Mouse (Mus musculus) neural tube, embryonic 13.5 days (tissue): ENCODE data around the gene Lrch3. TPM values are rescaled to one million over a fixed set of nuclear protein-coding genes. Genes with fewer than 3 reads are reported as not detected.

Experiments used
- ATAC-seq: fragments of 200-750 bp; cut with Nextera tagmentation; 2 replicates; pipeline ENCODE4 v1.8.0; 2017; ENCODE audit warnings: low read depth, mild to moderate bottlenecking, moderate TSS enrichment, moderate library complexity
- H3K27ac ChIP-seq: fragments of 300-500 bp; sonication (generic); replicated peaks from 2 replicates; pipeline ENCODE4 v1.5.1; 2015; ENCODE audit warnings: moderate library complexity, mild to moderate bottlenecking, inconsistent platforms
- H3K27me3 ChIP-seq: fragments of 300-500 bp; sonication (generic); 2 replicates; pipeline ENCODE4 v1.6.1; 2015; ENCODE audit warnings: mild to moderate bottlenecking, inconsistent platforms
- H3K36me3 ChIP-seq: fragments of 300-500 bp; sonication (generic); 2 replicates; pipeline ENCODE4 v1.6.1; 2015; ENCODE audit warnings: mild to moderate bottlenecking, inconsistent platforms
- H3K4me1 ChIP-seq: fragments of 300-500 bp; sonication (generic); replicated peaks from 2 replicates; pipeline ENCODE4 v1.6.1; 2015; ENCODE audit warnings: inconsistent platforms
- H3K4me2 ChIP-seq: fragments of 300-500 bp; sonication (generic); 2 replicates; pipeline ENCODE4 v1.6.1; 2015; ENCODE audit warnings: inconsistent platforms, mild to moderate bottlenecking, moderate library complexity
- H3K4me3 ChIP-seq: fragments of 300-500 bp; sonication (generic); 2 replicates; pipeline ENCODE4 v1.5.1; 2015; ENCODE audit warnings: mild to moderate bottlenecking, inconsistent platforms
- H3K9ac ChIP-seq: fragments of 300-500 bp; sonication (generic); 2 replicates; pipeline ENCODE4 v1.6.1; 2015; ENCODE audit warnings: moderate library complexity, mild to moderate bottlenecking, inconsistent platforms
- H3K9me3 ChIP-seq: fragments of 300-500 bp; sonication (generic); 2 replicates; pipeline ENCODE4 v1.6.1; 2016; ENCODE audit warnings: inconsistent platforms
- WGBS: fragments of 180-500 bp; shearing (Covaris S2); methylation state at CpG from one replicate; pipeline ENCODE4 v1.1.7; 2015; 5-methylcytosine and 5-hydroxymethylcytosine counted together
- polyA plus RNA-seq: library from polyadenylated mRNA; unstranded; fragments of >200 nt; fragmentation: Nextera tagmentation; extraction: Ambion mirVana; gene quantifications from 2 replicates; pipeline ENCODE4 v1.2.1, GENCODE M21; 2015

Lrch3 gene
- polyA plus RNA-seq, 1 experiment from 2014 or later = 39.2 TPM

- Histone ChIP-seq H3K36me3 (peaks cover 93% of the 10 kb centered on the region), H3K4me3 (no peak overlapping the region), H3K4me2 (no peak overlapping the region), H3K27me3 (no peaks in the 10 kb centered on the region), H3K4me1 (no peaks in the 10 kb centered on the region), H3K9ac (no peak overlapping the region), H3K9me3 (no peaks in the 10 kb centered on the region), H3K27ac (no peak overlapping the region)
- 94% methylated on average over 6 of the region's 6 CpGs for WGBS
- ATAC-seq = no peak
Measured at GRCm38 (mm10) chr16:33010166-33010565, 96.3 kb downstream of the Lrch3 start.

GRCm38 (mm10) chr16:33013801-33014200 is 99.9 kb downstream of the Lrch3 start:
- 93% methylated on average over 5 of the region's 5 CpGs for WGBS
- H3K9me3 ChIP-seq = no peaks in the 10 kb centered on the region
- peaks cover 76% of the 10 kb centered on the region for H3K36me3 ChIP-seq
- no peak overlapping the region for H3K27ac ChIP-seq
- no peaks in the 10 kb centered on the region for H3K27me3 ChIP-seq
- ATAC-seq = no peak
- no peak overlapping the region for H3K4me2 ChIP-seq
- H3K4me1 ChIP-seq = no peaks in the 10 kb centered on the region
- H3K9ac ChIP-seq = no peak overlapping the region
- no peak overlapping the region for H3K4me3 ChIP-seq

GRCm38 (mm10) chr16:33014921-33015320 is 101.0 kb downstream of the Lrch3 start:
- Histone ChIP-seq H3K9ac (no peak overlapping the region), H3K27me3 (no peaks in the 10 kb centered on the region), H3K4me2 (no peak overlapping the region), H3K9me3 (no peaks in the 10 kb centered on the region), H3K36me3 (peaks cover 65% of the 10 kb centered on the region), H3K4me3 (no peak overlapping the region), H3K4me1 (no peaks in the 10 kb centered on the region), H3K27ac (no peak overlapping the region)
- 85% methylated on average over 1 of the region's 1 CpGs for WGBS
- ATAC-seq = no peak

GRCm38 (mm10) chr16:33015396-33015907 is 101.6 kb downstream of the Lrch3 start:
- Histone ChIP-seq H3K27ac (no peak overlapping the region), H3K9ac (no peak overlapping the region), H3K4me2 (no peak overlapping the region), H3K36me3 (peaks cover 60% of the 10 kb centered on the region), H3K4me1 (no peaks in the 10 kb centered on the region), H3K4me3 (no peak overlapping the region), H3K9me3 (no peaks in the 10 kb centered on the region), H3K27me3 (no peaks in the 10 kb centered on the region)
- no peak for ATAC-seq
- WGBS = 91% methylated on average over 3 of the region's 3 CpGs

GRCm38 (mm10) chr16:33015986-33016385 is 102.1 kb downstream of the Lrch3 start:
- no peak for ATAC-seq
- Histone ChIP-seq H3K4me3 (no peak overlapping the region), H3K4me1 (no peaks in the 10 kb centered on the region), H3K27me3 (no peaks in the 10 kb centered on the region), H3K27ac (no peak overlapping the region), H3K36me3 (peaks cover 55% of the 10 kb centered on the region), H3K9ac (no peak overlapping the region), H3K9me3 (no peaks in the 10 kb centered on the region), H3K4me2 (no peak overlapping the region)
- WGBS = 94% methylated on average over 2 of the region's 2 CpGs

- Histone ChIP-seq H3K36me3 (peaks cover 38% of the 10 kb centered on the region), H3K27ac (no peak overlapping the region), H3K4me3 (no peak overlapping the region), H3K4me1 (no peaks in the 10 kb centered on the region), H3K9me3 (no peaks in the 10 kb centered on the region), H3K9ac (no peak overlapping the region), H3K4me2 (no peak overlapping the region), H3K27me3 (no peaks in the 10 kb centered on the region)
- no peak for ATAC-seq
- WGBS = 92% methylated on average over 5 of the region's 5 CpGs
Measured at GRCm38 (mm10) chr16:33017677-33018349, 103.9 kb downstream of the Lrch3 start.

- no peaks in the 10 kb centered on the region for H3K9me3 ChIP-seq
- H3K27me3 ChIP-seq = no peaks in the 10 kb centered on the region
- no peak overlapping the region for H3K27ac ChIP-seq
- ATAC-seq = no peak
- H3K9ac ChIP-seq = no peak overlapping the region
- peaks cover 25% of the 10 kb centered on the region for H3K36me3 ChIP-seq
- no peak overlapping the region for H3K4me2 ChIP-seq
- no peaks in the 10 kb centered on the region for H3K4me1 ChIP-seq
- 75% methylated on average over 21 of the region's 21 CpGs for WGBS
- no peak overlapping the region for H3K4me3 ChIP-seq
Measured at GRCm38 (mm10) chr16:33019117-33019770, 105.3 kb downstream of the Lrch3 start.

- H3K4me1 ChIP-seq = no peaks in the 10 kb centered on the region
- no peak overlapping the region for H3K27ac ChIP-seq
- no peaks in the 10 kb centered on the region for H3K27me3 ChIP-seq
- H3K4me2 ChIP-seq = no peak overlapping the region
- no peaks in the 10 kb centered on the region for H3K9me3 ChIP-seq
- H3K4me3 ChIP-seq = no peak overlapping the region
- 82% methylated on average over 3 of the region's 3 CpGs for WGBS
- H3K36me3 ChIP-seq = peaks cover 9% of the 10 kb centered on the region; the same call in 1 of the 2 replicates
- no peak overlapping the region for H3K9ac ChIP-seq
- ATAC-seq = no peak
Measured at GRCm38 (mm10) chr16:33021381-33021780, 107.5 kb downstream of the Lrch3 start.

- no peak overlapping the region for H3K4me2 ChIP-seq
- H3K36me3 ChIP-seq = no peaks in the 10 kb centered on the region
- no peaks in the 10 kb centered on the region for H3K9me3 ChIP-seq
- 5% methylated on average over 4 of the region's 4 CpGs for WGBS
- no peak overlapping the region for H3K27ac ChIP-seq
- ATAC-seq = peak; percentile 40; the same call in 1 of the 2 replicates
- no peak overlapping the region for H3K4me3 ChIP-seq
- H3K4me1 ChIP-seq = no peaks in the 10 kb centered on the region
- no peak overlapping the region for H3K9ac ChIP-seq
- no peaks in the 10 kb centered on the region for H3K27me3 ChIP-seq
Measured at GRCm38 (mm10) chr16:33023750-33024149, 109.8 kb downstream of the Lrch3 start.

- WGBS = 75% methylated on average over 8 of the region's 8 CpGs
- H3K4me1 ChIP-seq = no peaks in the 10 kb centered on the region
- no peaks in the 10 kb centered on the region for H3K9me3 ChIP-seq
- H3K4me3 ChIP-seq = no peak overlapping the region
- H3K36me3 ChIP-seq = no peaks in the 10 kb centered on the region
- H3K27me3 ChIP-seq = no peaks in the 10 kb centered on the region
- H3K4me2 ChIP-seq = no peak overlapping the region
- ATAC-seq = no peak
- H3K9ac ChIP-seq = no peak overlapping the region
- H3K27ac ChIP-seq = no peak overlapping the region
Measured at GRCm38 (mm10) chr16:33024456-33025104, 110.7 kb downstream of the Lrch3 start.

GRCm38 (mm10) chr16:33026357-33026756 is 112.5 kb downstream of the Lrch3 start:
- no peak overlapping the region for H3K9ac ChIP-seq
- H3K4me3 ChIP-seq = no peak overlapping the region

GRCm38 (mm10) chr16:33036006-33036405 is 122.1 kb downstream of the Lrch3 start:
- no peaks in the 10 kb centered on the region for H3K36me3 ChIP-seq
- no peaks in the 10 kb centered on the region for H3K4me1 ChIP-seq
- no peak overlapping the region for H3K4me2 ChIP-seq
- WGBS = 79% methylated on average over 4 of the region's 4 CpGs
- no peak for ATAC-seq
- H3K27ac ChIP-seq = no peak overlapping the region
- no peaks in the 10 kb centered on the region for H3K9me3 ChIP-seq
- no peaks in the 10 kb centered on the region for H3K27me3 ChIP-seq
- no peak overlapping the region for H3K4me3 ChIP-seq
- no peak overlapping the region for H3K9ac ChIP-seq

More at GRCm38 (mm10) chr16:33026357-33026756, 112.5 kb downstream of the Lrch3 start:
- H3K9me3 ChIP-seq = no peaks in the 10 kb centered on the region
- H3K27me3 ChIP-seq = no peaks in the 10 kb centered on the region
- 88% methylated on average over 7 of the region's 7 CpGs for WGBS
- H3K4me1 ChIP-seq = no peaks in the 10 kb centered on the region
- no peak overlapping the region for H3K4me2 ChIP-seq
- H3K36me3 ChIP-seq = no peaks in the 10 kb centered on the region
- H3K27ac ChIP-seq = no peak overlapping the region
- ATAC-seq = no peak
